In the genomic region with DNA sequence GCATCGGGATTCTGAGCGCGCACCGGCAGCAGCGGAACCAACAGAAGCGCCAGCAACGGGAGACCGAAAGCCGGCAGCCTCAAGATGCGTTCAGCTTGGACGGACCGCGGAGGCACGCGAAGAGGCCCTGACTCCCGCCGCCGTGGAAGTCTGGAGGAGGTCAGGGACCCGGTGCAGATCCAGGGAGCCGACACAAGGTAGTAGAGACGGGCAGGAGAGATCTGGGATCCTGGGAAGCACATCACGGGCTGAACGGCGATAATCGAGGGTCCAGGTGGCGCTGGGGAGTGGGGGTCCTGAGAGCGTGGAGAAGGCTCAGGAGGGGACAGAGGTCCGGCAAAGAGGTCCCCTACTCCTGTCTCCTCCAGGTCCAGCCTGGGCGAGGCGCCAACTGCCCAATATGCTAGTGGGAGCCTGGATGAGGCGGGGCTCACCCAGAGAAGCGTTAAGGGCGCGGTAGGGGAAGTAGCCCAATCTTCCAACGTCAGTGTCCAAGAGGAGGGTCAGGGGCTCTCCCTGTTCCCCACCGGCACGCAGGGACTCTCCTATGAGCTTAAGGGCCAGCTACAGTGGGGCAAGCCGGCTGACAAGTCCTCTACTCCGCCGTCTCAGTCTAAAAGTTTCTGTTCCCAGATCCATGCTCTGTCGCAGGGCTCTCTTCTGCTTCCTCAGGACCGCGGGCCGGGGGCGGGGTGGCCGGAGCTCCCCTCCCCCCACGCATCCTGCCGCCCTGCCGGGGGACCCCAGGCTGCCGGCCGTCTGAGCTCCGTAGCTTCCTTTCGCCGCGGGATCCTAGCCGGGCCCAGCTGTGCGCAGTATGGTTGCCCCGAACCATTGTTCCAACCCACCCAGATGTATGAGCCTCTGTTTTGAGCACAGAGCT, we compare ENCODE assay signal across 8 mouse cellular contexts. TPM values are rescaled to one million over a fixed set of nuclear protein-coding genes. Genes with fewer than 3 reads are reported as not detected.
DNase-seq lines count a peak whose midpoint lies in the region; ATAC-seq lines count a peak whose summit lies in the region.

A gene (minus strand): TSS at position 665 of the 883 bp plus-strand sequence.

- 2% methylated on average over 58 of the region's 58 CpGs for WGBS in liver, embryonic 15.5 days (ENCODE audit: insufficient replicate concordance)
- WGBS in stomach, embryonic 15.5 days = under 1% methylated on average over 58 of the region's 58 CpGs

- no peaks in the 10 kb centered on the region for H3K9me3 ChIP-seq in liver, embryonic 15.5 days (replicated peaks)
- no peaks in the 10 kb centered on the region for H3K9me3 ChIP-seq in stomach, embryonic 15.5 days

- H3K36me3 ChIP-seq in liver, embryonic 15.5 days (replicated peaks) = no peaks in the 10 kb centered on the region
- no peaks in the 10 kb centered on the region for H3K36me3 ChIP-seq in stomach, embryonic 15.5 days

- peak; percentile 40 for DNase-seq in gastrocnemius, postnatal 10 days
- DNase-seq in gastrocnemius, adult 8-10 months (ENCODE audit: low spot score in 2 of 2) = no peak
- peak; percentile 50 for DNase-seq in ZHBTc4 (ENCODE audit: low read depth, low spot score)
- peak; percentile 21 to 32 for DNase-seq in heart, postnatal 14 days
- no peak for DNase-seq in layer of hippocampus, adult 8-10 months (ENCODE audit: low spot score in 2 of 2)
- DNase-seq in thymus, postnatal 0 days (ENCODE audit: low spot score) = no peak

- intact Hi-C loops in heart, postnatal 14 days (cut with DNase I) = no loop called here

- no peak within 1 kb of the TSS for H3K9ac ChIP-seq in liver, embryonic 15.5 days
- H3K9ac ChIP-seq in stomach, embryonic 15.5 days = 0 out of 2 replicates have a peak within 1 kb of the TSS, but pooled peaks have one; percentile 2

- H3K4me1 ChIP-seq in liver, embryonic 15.5 days (replicated peaks) = peaks cover 6% of the 10 kb centered on the region; the same call in 1 of the 2 replicates
- peaks cover 5% of the 10 kb centered on the region; the same call in 1 of the 2 replicates for H3K4me1 ChIP-seq in stomach, embryonic 15.5 days

- no peak for ATAC-seq in liver, embryonic 15.5 days (ENCODE audit: insufficient read depth)
- no peak for ATAC-seq in stomach, embryonic 15.5 days (ENCODE audit: insufficient read depth, low FRiP score, low read depth)

- peak within 1 kb of the TSS; percentile 55 for H3K4me2 ChIP-seq in liver, embryonic 15.5 days
- H3K4me2 ChIP-seq in stomach, embryonic 15.5 days = peak within 1 kb of the TSS; percentile 90

- peaks cover 46% of the 10 kb centered on the region for H3K27me3 ChIP-seq in liver, embryonic 15.5 days
- peaks cover 7% of the 10 kb centered on the region; the same call in 1 of the 2 replicates for H3K27me3 ChIP-seq in stomach, embryonic 15.5 days (replicated peaks)

- H3K27ac ChIP-seq in liver, embryonic 15.5 days (replicated peaks) = no peak within 1 kb of the TSS
- H3K27ac ChIP-seq in stomach, embryonic 15.5 days = no peak within 1 kb of the TSS

- peak within 1 kb of the TSS; percentile 41 for H3K4me3 ChIP-seq in liver, embryonic 15.5 days (replicated peaks)
- peak within 1 kb of the TSS; percentile 46 for H3K4me3 ChIP-seq in stomach, embryonic 15.5 days (replicated peaks)

RNA-seq across cellular contexts. Expression of the gene that starts here (rescaled TPM):
- total RNA-seq in gastrocnemius, postnatal 10 days (2021) = under 1 TPM; 0.35 to 0.43 TPM
- total RNA-seq in gastrocnemius, adult 8-10 months (2022) = not detected
- total RNA-seq in heart, postnatal 14 days (2021) = under 1 TPM; 0.10 to 0.24 TPM
- polyA plus RNA-seq in liver, embryonic 15.5 days (2015; fragmentation: Nextera tagmentation; extraction: Ambion mirVana) = 0.40 and 0.64 TPM in 2 replicates
- polyA plus RNA-seq in stomach, embryonic 15.5 days (2015; fragmentation: Nextera tagmentation; extraction: Ambion mirVana) = 0.66 and 0.78 TPM in 2 replicates
- under 1 TPM; 0.19 to 0.34 (median 0.26) TPM for total RNA-seq in layer of hippocampus, adult 8-10 months (2022)
- 0.59 and 1.1 TPM in 2 replicates for polyA plus RNA-seq in thymus, postnatal 0 days (2015; fragmentation: Nextera tagmentation; extraction: Ambion mirVana)

Comparison
In these comparisons a context has a peak if more than half of its experiments do, and no peak if none do; other contexts are left out.
1. Peak in DNase-seq in gastrocnemius, postnatal 10 days; RNA of the gene not detected or under 1 TPM.
2. Peak in DNase-seq in heart, postnatal 14 days; RNA of the gene not detected or under 1 TPM.